Mouse (Mus musculus) right cerebral cortex, postnatal 10 days (tissue): ENCODE data around the gene Tmem121.
"Not testable (repeated sequence)": the region's sequence is repeated elsewhere in the genome, so short reads cannot be mapped to it uniquely, and the experiment has no call there.

Source experiments
- DNase-seq, 2 experiments: peaks; one replicate each; pipeline ENCODE4 v3.0.0; 2021; ENCODE audit warnings: low spot score in 2 of 2

Tmem121 gene

GRCm38 (mm10) chr12:113186326-113187010, 738 bp downstream of the Tmem121 start:
- DNase-seq, result no peak

- no peak for DNase-seq
Observed at GRCm38 (mm10) chr12:113187011-113187375, 1.3 kb downstream of the Tmem121 start.

DNA sequence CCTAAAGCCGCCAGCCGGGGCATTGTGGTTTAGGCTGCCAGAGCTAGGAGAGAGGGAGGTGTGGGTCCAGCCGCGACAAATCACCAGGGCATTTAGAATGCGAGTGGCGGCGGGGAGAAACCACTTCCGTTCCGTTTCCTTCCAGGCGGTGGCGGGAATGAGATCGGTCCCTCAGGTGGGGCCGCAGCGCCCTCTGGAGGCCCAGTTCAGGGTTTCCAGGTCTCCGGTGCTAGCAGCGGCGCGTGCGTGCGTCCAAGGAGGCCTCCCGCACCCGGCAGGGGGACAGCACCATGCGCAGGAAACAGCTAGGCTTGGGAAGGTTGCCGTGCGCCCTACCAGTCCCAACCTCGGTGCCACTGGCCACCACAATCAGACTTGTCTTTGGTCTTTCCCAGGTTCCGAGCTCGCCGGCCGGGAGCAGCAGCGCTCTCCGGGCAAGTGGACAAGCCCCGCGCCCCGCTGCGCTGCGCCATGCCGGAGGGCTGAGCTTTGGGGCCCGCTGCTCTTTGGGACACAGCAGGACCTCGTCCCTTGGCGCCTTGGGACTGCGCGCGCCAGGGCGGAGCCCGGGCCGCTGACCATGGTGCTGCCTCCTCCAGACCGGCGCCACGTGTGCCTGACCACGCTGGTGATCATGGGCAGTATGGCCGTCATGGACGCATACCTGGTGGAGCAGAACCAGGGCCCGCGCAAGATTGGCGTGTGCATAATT, 2.0 kb downstream of the Tmem121 start:
- peak; percentile 93 to 96 for DNase-seq

- peak in 1 of 2 experiments; percentile 52 for DNase-seq
Observed at GRCm38 (mm10) chr12:113188349-113189055, 2.8 kb downstream of the Tmem121 start.

- no peak for DNase-seq
Observed at GRCm38 (mm10) chr12:113193423-113193822, 7.7 kb downstream of the Tmem121 start.

DNA sequence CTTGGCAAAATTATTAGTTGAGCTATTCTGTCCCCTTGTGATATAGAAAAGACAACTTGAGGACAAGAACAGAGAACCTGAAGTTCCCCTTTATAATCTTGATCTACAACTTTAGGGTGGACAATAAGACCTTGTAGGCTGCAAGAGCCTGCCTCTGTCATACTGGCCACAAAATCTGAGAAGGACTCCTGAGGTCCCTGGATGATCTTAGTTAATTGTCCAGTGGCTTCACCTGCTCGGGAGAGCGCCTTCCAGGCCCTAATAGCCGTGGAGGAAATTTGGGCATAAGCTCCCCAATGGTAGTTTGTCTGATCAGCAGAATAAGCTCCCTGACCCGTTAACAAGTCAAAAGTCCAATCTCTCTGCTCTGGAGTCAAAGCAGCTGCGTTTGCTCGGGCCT, 13.4 kb downstream of the Tmem121 start:
- not testable (repeated sequence) for DNase-seq

DNA sequence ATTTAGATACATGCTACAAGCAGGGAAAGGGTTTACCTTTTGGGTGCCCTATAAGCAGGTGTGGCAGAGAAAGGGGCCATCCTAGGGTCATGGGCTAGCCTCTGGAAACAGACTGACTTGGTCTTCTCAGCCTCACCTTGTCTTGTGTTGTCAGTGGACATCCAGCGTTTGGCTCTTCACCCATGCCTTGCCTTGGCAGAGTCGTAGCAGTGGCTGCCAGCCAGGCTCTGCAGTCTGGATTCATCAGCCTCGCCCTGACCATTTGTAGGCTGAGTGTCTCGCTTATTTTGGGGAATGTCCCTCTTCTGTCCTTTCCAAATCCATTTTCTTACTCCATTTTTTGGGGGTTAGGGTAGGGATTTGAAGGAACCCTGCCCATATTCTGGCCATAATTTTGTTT, 15.6 kb downstream of the Tmem121 start:
- DNase-seq, result no peak

DNA sequence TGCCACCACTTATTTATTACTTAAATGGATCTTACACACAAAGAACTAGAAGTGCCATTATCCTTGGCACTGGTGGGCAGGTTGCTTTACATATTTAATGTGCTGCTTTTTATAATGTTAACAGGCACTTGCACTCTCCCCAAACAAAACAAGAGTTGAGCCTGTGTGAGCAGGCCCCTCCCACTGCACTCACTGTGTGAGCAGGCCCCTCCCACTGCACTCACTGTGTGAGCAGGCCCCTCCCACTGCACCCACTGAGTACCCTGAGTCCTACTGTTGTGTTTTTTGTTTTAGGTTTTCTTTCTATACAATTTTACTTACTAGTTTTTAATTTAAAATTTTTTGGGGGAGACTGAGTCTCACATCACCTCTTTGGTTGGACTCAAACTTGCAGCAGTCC, 16.3 kb downstream of the Tmem121 start:
- peak in 1 of 2 experiments; percentile 57 for DNase-seq

- peak in 1 of 2 experiments; percentile 50 for DNase-seq
Observed at GRCm38 (mm10) chr12:113203522-113203921, 17.8 kb downstream of the Tmem121 start.

DNA sequence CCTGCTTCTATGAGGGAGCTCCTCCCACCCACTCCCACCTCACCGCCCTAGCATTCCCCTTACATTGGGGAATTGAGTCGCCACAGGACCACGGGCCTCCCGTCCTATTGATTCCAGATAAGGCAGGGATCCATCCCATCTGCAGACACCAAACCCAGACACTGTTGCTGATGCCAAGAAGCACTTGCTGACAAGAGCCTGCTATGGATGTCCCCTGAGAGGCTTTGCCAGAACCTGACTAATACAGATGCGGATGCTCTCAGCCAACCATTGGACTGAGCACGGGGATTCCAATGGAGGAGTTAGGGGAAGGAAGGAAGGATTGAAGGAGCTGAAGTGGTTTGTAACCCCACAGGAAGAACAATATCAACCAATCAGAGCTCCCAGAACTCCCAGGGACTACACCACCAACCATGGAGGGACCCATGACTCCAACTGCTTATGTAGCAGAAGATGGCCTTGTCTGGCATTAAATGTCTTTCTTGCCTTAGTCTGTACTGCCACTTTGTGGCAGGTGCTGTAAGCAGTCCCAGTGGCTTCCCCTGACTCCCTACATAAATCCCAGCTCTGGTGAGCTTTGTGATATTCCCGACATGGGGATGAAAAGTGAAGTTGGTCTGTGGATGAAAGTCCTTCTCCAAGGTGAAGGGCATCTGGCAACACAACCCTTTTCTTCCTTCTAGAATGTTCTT, 19.7 kb downstream of the Tmem121 start:
- DNase-seq, result peak in 1 of 2 experiments; percentile 48

DNA sequence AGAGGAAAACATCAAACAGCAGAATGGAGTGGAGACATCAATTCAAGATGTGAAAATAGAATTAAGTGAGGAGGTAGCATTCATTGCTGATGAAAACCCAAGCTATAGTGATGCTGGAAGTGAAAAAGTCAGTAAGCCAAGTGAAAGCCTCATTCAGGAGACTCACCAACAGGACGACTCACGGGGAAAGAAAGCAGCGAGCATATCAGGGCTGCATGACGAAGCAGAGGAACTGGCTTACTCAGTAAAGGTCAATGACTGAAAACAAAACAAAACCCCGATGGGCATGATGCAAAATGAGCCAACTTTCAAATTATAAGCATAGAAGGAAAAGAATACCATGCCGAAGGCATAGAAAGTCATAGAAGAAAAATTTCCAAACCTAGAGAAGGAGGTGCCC, 22.0 kb downstream of the Tmem121 start:
- DNase-seq, result no peak

- DNase-seq, result no peak
Observed at GRCm38 (mm10) chr12:113210586-113211378, 25.1 kb downstream of the Tmem121 start.

DNA sequence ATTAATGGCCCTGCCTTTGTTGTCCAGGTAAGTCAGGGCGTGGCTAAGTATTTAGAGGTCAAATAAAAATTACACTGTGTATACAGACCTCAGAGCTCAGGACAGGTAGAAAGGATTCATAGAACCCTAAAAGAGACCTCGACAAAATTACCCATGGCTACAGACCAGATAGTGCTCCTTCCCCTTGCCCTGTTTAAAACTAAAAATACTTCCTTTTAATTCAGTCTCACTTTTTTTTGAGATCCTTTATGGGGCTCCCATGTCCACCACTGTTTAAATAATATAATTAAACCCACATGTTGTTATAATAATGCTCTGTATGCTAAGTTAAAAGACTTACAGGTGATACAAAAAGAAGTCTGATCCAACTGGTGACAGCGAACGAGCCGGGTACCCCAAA, 26.0 kb downstream of the Tmem121 start:
- DNase-seq, result no peak

DNA sequence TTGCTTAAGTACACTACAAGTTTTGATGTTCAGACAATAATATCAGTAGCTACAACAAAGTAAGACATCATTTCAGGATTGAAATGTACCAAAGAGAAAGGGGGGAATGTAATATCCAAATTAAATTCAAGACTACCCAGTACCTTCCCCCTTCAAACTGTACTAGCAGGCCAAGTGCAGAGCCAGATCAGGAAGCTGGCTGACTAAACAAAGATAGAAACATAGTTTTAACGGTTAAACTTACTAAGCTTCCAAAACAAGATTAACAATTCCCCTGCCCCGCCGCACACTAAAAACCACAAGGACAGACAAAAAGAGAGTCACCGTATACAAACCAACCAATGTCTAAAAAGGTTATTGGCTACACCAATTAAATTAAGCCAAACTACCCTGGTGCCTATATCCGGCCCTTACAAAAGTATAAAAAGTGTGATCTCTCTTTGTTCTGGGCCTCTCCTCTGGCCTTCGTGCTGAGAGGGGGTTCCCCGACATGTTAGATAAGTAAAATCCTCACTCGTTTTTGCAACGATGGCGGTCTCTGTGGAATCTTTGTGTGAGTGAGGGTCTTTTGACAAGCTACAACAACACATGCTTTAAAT, 26.7 kb downstream of the Tmem121 start:
- DNase-seq, result no peak

DNA sequence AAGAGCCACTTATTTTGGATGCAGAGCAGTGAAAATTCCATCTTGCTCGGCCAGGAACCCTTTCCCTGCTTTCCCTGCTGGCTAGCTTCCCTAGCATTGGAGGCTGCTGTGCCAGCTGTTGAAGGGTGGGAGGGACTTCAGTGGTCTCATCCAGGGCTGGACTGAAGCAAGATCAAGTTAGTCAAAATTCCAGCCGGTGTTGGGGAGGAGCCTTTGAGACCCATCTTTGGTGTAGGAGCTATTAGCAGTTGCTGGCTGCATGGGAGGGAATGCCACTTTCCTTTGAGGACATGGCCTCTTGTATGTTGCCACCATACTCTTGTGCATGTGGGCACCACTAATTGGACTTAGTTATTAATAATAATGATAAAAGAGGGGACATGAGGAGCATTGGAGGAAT, 27.5 kb downstream of the Tmem121 start:
- no peak for DNase-seq

DNA sequence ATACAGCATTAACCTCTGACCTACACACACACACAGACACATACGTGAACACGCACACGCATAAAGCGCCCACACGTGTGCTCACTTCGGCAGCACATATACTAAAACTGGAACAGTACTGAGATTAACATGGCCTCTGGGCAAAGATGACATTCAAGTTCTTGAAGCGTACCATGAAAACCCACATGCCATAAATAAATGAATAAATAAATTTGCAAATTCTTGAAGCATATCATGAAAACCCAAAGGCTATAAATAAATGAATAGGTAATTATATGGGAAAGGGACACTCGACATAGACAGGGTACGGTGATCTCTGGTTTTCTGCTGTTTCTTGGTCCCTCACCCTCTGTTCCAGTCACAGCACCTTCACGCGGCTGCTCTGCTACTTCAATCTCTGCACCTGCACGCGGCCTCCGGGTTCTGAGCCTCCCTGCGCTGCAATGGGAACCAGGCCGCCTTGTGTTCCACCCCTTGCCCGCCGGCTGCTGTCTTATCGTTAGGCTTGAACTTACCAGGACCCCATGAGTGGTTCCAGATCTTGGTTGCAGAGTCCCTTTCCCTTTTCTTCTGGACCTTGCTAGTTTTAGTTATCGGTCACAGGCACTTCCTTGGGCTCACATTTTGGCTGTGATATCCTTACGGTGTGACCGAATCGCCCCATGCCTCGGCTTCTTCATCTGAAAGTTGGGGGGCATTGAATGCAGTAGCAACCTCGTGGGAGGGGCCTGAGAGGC, 28.5 kb downstream of the Tmem121 start:
- DNase-seq, result no peak

GRCm38 (mm10) chr12:113214972-113215666, 29.4 kb downstream of the Tmem121 start:
- DNase-seq, result no peak

- peak; percentile 55 to 74 for DNase-seq
Observed at GRCm38 (mm10) chr12:113215667-113216346, 30.1 kb downstream of the Tmem121 start.
